Mouse (Mus musculus): ENCODE measurements around the gene Tmem206. TPM values are rescaled to one million over a fixed set of nuclear protein-coding genes. Genes with fewer than 3 reads are reported as not detected.

Gene Tmem206
- total RNA-seq, 2 experiments from 2014 or later = 8.4 to 8.6 TPM

- DNase-seq (ENCODE audit: low spot score in 2 of 2) = no peak
These were observed 24.6 kb downstream of the Tmem206 start for GRCm38 (mm10) chr1:191350355-191350754.

- peak in 1 of 2 experiments; percentile 74 for DNase-seq (ENCODE audit: low spot score in 2 of 2)
These were observed 27.2 kb downstream of the Tmem206 start for GRCm38 (mm10) chr1:191352786-191353488.

- DNase-seq (ENCODE audit: low spot score in 2 of 2) = no peak
These were observed 28.1 kb downstream of the Tmem206 start for GRCm38 (mm10) chr1:191353836-191354235.

- DNase-seq (ENCODE audit: low spot score in 2 of 2) = no peak
These were observed 31.2 kb downstream of the Tmem206 start for GRCm38 (mm10) chr1:191356936-191357335.

- DNase-seq (ENCODE audit: low spot score in 2 of 2) = no peak
These were observed 33.8 kb downstream of the Tmem206 start for GRCm38 (mm10) chr1:191359478-191359877.

- no peak for DNase-seq (ENCODE audit: low spot score in 2 of 2)
These were observed 36.7 kb downstream of the Tmem206 start for GRCm38 (mm10) chr1:191362412-191362811.

GRCm38 (mm10) chr1:191364477-191364876 lies 38.8 kb downstream of the Tmem206 start:
- DNase-seq (ENCODE audit: low spot score in 2 of 2) = no peak

GRCm38 (mm10) chr1:191368193-191368592 lies 42.5 kb downstream of the Tmem206 start:
- DNase-seq (ENCODE audit: low spot score in 2 of 2) = no peak

GRCm38 (mm10) chr1:191369140-191369539 lies 43.4 kb downstream of the Tmem206 start:
- DNase-seq (ENCODE audit: low spot score in 2 of 2) = no peak

- DNase-seq (ENCODE audit: low spot score in 2 of 2) = no peak
These were observed 49.4 kb downstream of the Tmem206 start for GRCm38 (mm10) chr1:191374993-191375643.

GRCm38 (mm10) chr1:191375644-191375998 lies 49.9 kb downstream of the Tmem206 start:
- DNase-seq (ENCODE audit: low spot score in 2 of 2) = no peak

- DNase-seq (ENCODE audit: low spot score in 2 of 2) = no peak
These were observed 52.4 kb downstream of the Tmem206 start for GRCm38 (mm10) chr1:191378080-191378479.

- no peak for DNase-seq (ENCODE audit: low spot score in 2 of 2)
These were observed 55.1 kb downstream of the Tmem206 start for GRCm38 (mm10) chr1:191380843-191381242.

- peak; percentile 35 to 62 for DNase-seq (ENCODE audit: low spot score in 2 of 2)
These were observed 56.4 kb downstream of the Tmem206 start for GRCm38 (mm10) chr1:191381955-191382736.

- DNase-seq (ENCODE audit: low spot score in 2 of 2) = no peak
These were observed 59.2 kb downstream of the Tmem206 start for GRCm38 (mm10) chr1:191384786-191385430.

- peak; percentile 24 to 69 for DNase-seq (ENCODE audit: low spot score in 2 of 2)
These were observed 65.6 kb downstream of the Tmem206 start for GRCm38 (mm10) chr1:191391311-191391710.

GRCm38 (mm10) chr1:191393536-191393935 lies 67.8 kb downstream of the Tmem206 start:
- DNase-seq (ENCODE audit: low spot score in 2 of 2) = no peak

GRCm38 (mm10) chr1:191394126-191394525 lies 68.4 kb downstream of the Tmem206 start:
- no peak for DNase-seq (ENCODE audit: low spot score in 2 of 2)

- DNase-seq (ENCODE audit: low spot score in 2 of 2) = no peak
These were observed 69.5 kb downstream of the Tmem206 start for GRCm38 (mm10) chr1:191395200-191395599.

- DNase-seq (ENCODE audit: low spot score in 2 of 2) = peak; percentile 35 to 40
These were observed 70.2 kb downstream of the Tmem206 start for GRCm38 (mm10) chr1:191395871-191396433.

GRCm38 (mm10) chr1:191396446-191396845 lies 70.7 kb downstream of the Tmem206 start:
- peak; percentile 31 to 62 for DNase-seq (ENCODE audit: low spot score in 2 of 2)
